Mouse (Mus musculus): ENCODE data around the gene Mxi1.

Gene Mxi1

GRCm38 (mm10) chr19:53420924-53421582, 110.7 kb downstream of the Mxi1 start:
- in situ Hi-C loops (cut with MboI, MseI): loop anchor here (10.0 kb wide), 1 partner anchor 114 kb away; no protein-coding TSS in a partner anchor

GRCm38 (mm10) chr19:53421583-53422188, 111.4 kb downstream of the Mxi1 start:
- in situ Hi-C loops (cut with MboI, MseI): loop anchor here (10.0 kb wide), 1 partner anchor 113 kb away; no protein-coding TSS in a partner anchor

GRCm38 (mm10) chr19:53422358-53423308, 112.3 kb downstream of the Mxi1 start:
- in situ Hi-C loops (cut with MboI, MseI): loop anchor here (10.0 kb wide), 1 partner anchor 112 kb away; no protein-coding TSS in a partner anchor

- in situ Hi-C loops (cut with MboI, MseI): loop anchor here (10.0 kb wide), 1 partner anchor 111 kb away; no protein-coding TSS in a partner anchor
These were observed 113.0 kb downstream of the Mxi1 start for GRCm38 (mm10) chr19:53423341-53423753.

GRCm38 (mm10) chr19:53423816-53424465, 113.6 kb downstream of the Mxi1 start:
- in situ Hi-C loops (cut with MboI, MseI): loop anchor here (10.0 kb wide), 1 partner anchor 111 kb away; no protein-coding TSS in a partner anchor

- in situ Hi-C loops (cut with MboI, MseI): loop anchor here (10.0 kb wide), 1 partner anchor 110 kb away; no protein-coding TSS in a partner anchor
These were observed 114.3 kb downstream of the Mxi1 start for GRCm38 (mm10) chr19:53424629-53425028.

All from T-helper 1 cell (primary cell).